Mouse (Mus musculus) lung, embryonic 14.5 days (tissue): Measurements from ENCODE around the gene Map2k4. TPM values are rescaled to one million over a fixed set of nuclear protein-coding genes. Genes with fewer than 3 reads are reported as not detected.

Experiments used
- ATAC-seq: fragments of 200-750 bp; cut with Nextera tagmentation; 2 replicates; pipeline ENCODE4 v1.8.0; 2017; ENCODE audit warnings: mild to moderate bottlenecking, moderate TSS enrichment, moderate library complexity; ENCODE audit not compliant: insufficient read depth
- DNase-seq: peaks from one replicate; pipeline ENCODE4 v3.0.0-alpha.2; 2015
- H3K27ac ChIP-seq: fragments of 300-500 bp; sonication (generic); 2 replicates; pipeline ENCODE4 v1.5.1; 2014; ENCODE audit warnings: low read depth, mild to moderate bottlenecking, moderate library complexity
- H3K27me3 ChIP-seq: fragments of 300-500 bp; sonication (generic); 2 replicates; pipeline ENCODE4 v1.6.1; 2014; ENCODE audit warnings: low read length, control low read depth; ENCODE audit not compliant: insufficient read depth
- H3K36me3 ChIP-seq: fragments of 300-500 bp; sonication (generic); 2 replicates; pipeline ENCODE4 v1.6.1; 2014; ENCODE audit warnings: control low read depth; ENCODE audit not compliant: insufficient read depth
- H3K4me1 ChIP-seq: fragments of 300-500 bp; sonication (generic); 2 replicates; pipeline ENCODE4 v1.6.1; 2014; ENCODE audit warnings: antibody characterized with exemption, control low read depth; ENCODE audit not compliant: insufficient read depth
- H3K4me2 ChIP-seq: fragments of 300-500 bp; sonication (generic); 2 replicates; pipeline ENCODE4 v1.6.1; 2014; ENCODE audit warnings: mild to moderate bottlenecking
- H3K4me3 ChIP-seq: fragments of 300-500 bp; sonication (generic); 2 replicates; pipeline ENCODE4 v1.5.1; 2014; ENCODE audit warnings: low read depth, low read length
- H3K9ac ChIP-seq: fragments of 300-500 bp; sonication (generic); 2 replicates; pipeline ENCODE4 v1.6.1; 2014
- H3K9me3 ChIP-seq: fragments of 300-500 bp; sonication (generic); 2 replicates; pipeline ENCODE4 v1.6.1; 2016; ENCODE audit warnings: low read depth, low read length, control low read depth
- CTCF ChIP-seq: IDR thresholded peaks from 2 replicates; pipeline ENCODE4 v1.5.1; 2016; ENCODE audit warnings: antibody characterized with exemption, low read depth
- WGBS: fragments of 180-500 bp; shearing (Covaris S2); extraction: QIAGEN DNeasy Blood & Tissue Kit; methylation state at CpG from one replicate; pipeline ENCODE4 v1.1.7; 2014; 5-methylcytosine and 5-hydroxymethylcytosine counted together
- polyA plus RNA-seq: library from polyadenylated mRNA; unstranded; fragments of >200 nt; fragmentation: Nextera tagmentation; extraction: Ambion mirVana; gene quantifications from 2 replicates; pipeline ENCODE4 v1.2.1, GENCODE M21; 2014

Map2k4 gene
- polyA plus RNA-seq, 1 experiment from 2014 or later, result 71.5 TPM

- Histone ChIP-seq H3K4me3 (no peak overlapping the region), H3K27ac (no peak overlapping the region), H3K27me3 (no peaks in the 10 kb centered on the region), H3K36me3 (no peaks in the 10 kb centered on the region), H3K9ac (no peak overlapping the region), H3K4me1 (no peaks in the 10 kb centered on the region), H3K9me3 (no peaks in the 10 kb centered on the region), H3K4me2 (no peak overlapping the region)
- no peak for TF ChIP-seq CTCF
- ATAC-seq (0 out of 2 replicates have a peak, but pooled peaks have one; percentile 49), DNase-seq (peak; percentile 33)
- WGBS, result 44% methylated on average over 8 of the region's 8 CpGs
Measured at GRCm38 (mm10) chr11:65661790-65662522, 126.1 kb downstream of the Map2k4 start.

GRCm38 (mm10) chr11:65653932-65654331 lies 134.2 kb downstream of the Map2k4 start:
- Histone ChIP-seq H3K4me3 (no peak overlapping the region), H3K4me1 (no peaks in the 10 kb centered on the region), H3K27ac (no peak overlapping the region), H3K27me3 (no peaks in the 10 kb centered on the region), H3K36me3 (no peaks in the 10 kb centered on the region), H3K9me3 (no peaks in the 10 kb centered on the region), H3K4me2 (no peak overlapping the region), H3K9ac (no peak overlapping the region)
- 79% methylated on average over 8 of the region's 8 CpGs for WGBS
- DNase-seq (no peak), ATAC-seq (no peak)
- TF ChIP-seq CTCF, result no peak

- no peak for ATAC-seq
- 0 out of 2 replicates have a peak, but pooled peaks cover 2% of the 10 kb centered on the region for H3K4me1 ChIP-seq
- no peaks in the 10 kb centered on the region for H3K36me3 ChIP-seq
- no peaks in the 10 kb centered on the region for H3K9me3 ChIP-seq
- no peaks in the 10 kb centered on the region for H3K27me3 ChIP-seq
- H3K27ac ChIP-seq, result no peak overlapping the region
- no peak for TF ChIP-seq CTCF
- 32% methylated on average over 7 of the region's 7 CpGs for WGBS
- H3K4me3 ChIP-seq, result no peak overlapping the region
- no peak overlapping the region for H3K9ac ChIP-seq
- no peak for DNase-seq
- no peak overlapping the region for H3K4me2 ChIP-seq
Measured at GRCm38 (mm10) chr11:65651426-65651825, 136.7 kb downstream of the Map2k4 start.

GRCm38 (mm10) chr11:65649956-65650715 lies 138.0 kb downstream of the Map2k4 start:
- H3K27ac ChIP-seq, result peak overlapping the region; percentile 70
- TF ChIP-seq CTCF, result no peak
- no peak for ATAC-seq

GRCm38 (mm10) chr11:65649469-65649868 lies 138.6 kb downstream of the Map2k4 start:
- Histone ChIP-seq H3K27ac (peak overlapping the region; percentile 70), H3K36me3 (no peaks in the 10 kb centered on the region), H3K27me3 (no peaks in the 10 kb centered on the region), H3K4me2 (no peak overlapping the region), H3K9me3 (no peaks in the 10 kb centered on the region), H3K9ac (no peak overlapping the region), H3K4me1 (0 out of 2 replicates have a peak, but pooled peaks cover 5% of the 10 kb centered on the region), H3K4me3 (no peak overlapping the region)
- WGBS, result 52% methylated on average over 4 of the region's 4 CpGs
- TF ChIP-seq CTCF, result no peak
- no peak for DNase-seq
- ATAC-seq, result no peak

More at GRCm38 (mm10) chr11:65649956-65650715, 138.0 kb downstream of the Map2k4 start:
- H3K36me3 ChIP-seq, result no peaks in the 10 kb centered on the region
- H3K4me2 ChIP-seq, result no peak overlapping the region
- WGBS, result 31% methylated on average over 4 of the region's 4 CpGs
- H3K4me3 ChIP-seq, result no peak overlapping the region
- no peaks in the 10 kb centered on the region for H3K9me3 ChIP-seq
- H3K27me3 ChIP-seq, result no peaks in the 10 kb centered on the region
- DNase-seq, result no peak
- H3K9ac ChIP-seq, result no peak overlapping the region
- H3K4me1 ChIP-seq, result 0 out of 2 replicates have a peak, but pooled peaks cover 5% of the 10 kb centered on the region

GRCm38 (mm10) chr11:65646314-65646713 lies 141.8 kb downstream of the Map2k4 start:
- Histone ChIP-seq H3K27me3 (no peaks in the 10 kb centered on the region), H3K4me1 (0 out of 2 replicates have a peak, but pooled peaks cover 5% of the 10 kb centered on the region), H3K27ac (no peak overlapping the region), H3K36me3 (no peaks in the 10 kb centered on the region), H3K4me3 (no peak overlapping the region), H3K9ac (no peak overlapping the region), H3K9me3 (no peaks in the 10 kb centered on the region), H3K4me2 (no peak overlapping the region)
- TF ChIP-seq CTCF, result no peak
- 52% methylated on average over 5 of the region's 5 CpGs for WGBS
- no peak for ATAC-seq
- DNase-seq, result peak; percentile 21

- 40% methylated on average over 4 of the region's 4 CpGs for WGBS
- TF ChIP-seq CTCF, result no peak
- Histone ChIP-seq H3K4me2 (no peak overlapping the region), H3K36me3 (no peaks in the 10 kb centered on the region), H3K9ac (no peak overlapping the region), H3K27ac (no peak overlapping the region), H3K4me1 (peaks cover 5% of the 10 kb centered on the region; the same call in 1 of the 2 replicates), H3K9me3 (no peaks in the 10 kb centered on the region), H3K27me3 (no peaks in the 10 kb centered on the region), H3K4me3 (no peak overlapping the region)
- DNase-seq (no peak), ATAC-seq (no peak)
Measured at GRCm38 (mm10) chr11:65644539-65644938, 143.6 kb downstream of the Map2k4 start.
